Mouse (Mus musculus) large intestine, adult 2 months (tissue): ENCODE results near the gene Zfp358. TPM values are rescaled to one million over a fixed set of nuclear protein-coding genes. Genes with fewer than 3 reads are reported as not detected.

Experiments
- DNase-seq: peaks from one replicate; pipeline ENCODE4 v3.0.0-alpha.2; 2012; ENCODE audit warnings: low read depth, low spot score
- WGBS: fragments of 180-500 bp; shearing (Covaris S2); methylation state at CpG from one replicate; pipeline ENCODE4 v1.1.7; 2018; 5-methylcytosine and 5-hydroxymethylcytosine counted together
- polyA plus RNA-seq: library from polyadenylated mRNA; depleted of rRNA; stranded (reverse); fragments of >200 nt; gene quantifications from 2 replicates; pipeline ENCODE4 v1.2.3, GENCODE M21; 2012; rRNA removed

The Zfp358 gene
- polyA plus RNA-seq, 1 experiment: 22.0 TPM

GRCm38 (mm10) chr8:3540076-3540475, 47.1 kb downstream of the Zfp358 start:
- DNase-seq: no peak
- 95% methylated on average over 4 of the region's 4 CpGs for WGBS

DNA sequence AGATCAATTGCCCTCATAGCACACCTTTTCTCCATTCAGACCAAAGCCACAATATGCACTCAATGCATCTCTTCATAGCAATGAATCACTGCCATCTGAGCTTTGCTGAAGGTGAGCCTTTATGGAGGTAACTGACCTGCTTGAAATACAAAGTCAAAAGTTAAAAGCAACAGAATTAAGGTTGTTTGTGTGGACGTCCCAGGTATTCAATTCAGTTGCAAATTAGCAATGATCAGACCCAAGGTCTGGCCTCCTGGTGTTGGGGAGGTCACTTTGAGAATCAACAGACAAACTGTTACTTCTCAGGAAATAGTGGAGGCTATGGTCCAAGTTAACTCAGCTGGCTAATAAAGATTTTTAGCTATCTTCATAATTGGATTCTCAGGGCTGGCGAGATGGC, 53.6 kb downstream of the Zfp358 start:
- 96% methylated on average over 2 of the region's 2 CpGs for WGBS
- DNase-seq: no peak

Other genes with a start within 250 kb of the Zfp358 start
- 4.5 and 15.0 TPM in 2 replicates for gene Insr, start 213.5 kb upstream of the Zfp358 start, polyA plus RNA-seq
- 1.2 and 2.6 TPM in 2 replicates for gene A430078G23Rik, start 139.7 kb upstream of the Zfp358 start, polyA plus RNA-seq
- 17.5 and 24.2 TPM in 2 replicates for gene Arhgef18, start 100.1 kb upstream of the Zfp358 start, polyA plus RNA-seq
- gene Pex11g, start 25.5 kb upstream of the Zfp358 start, polyA plus RNA-seq: 13.2 and 13.6 TPM in 2 replicates
- gene Tex45, start 22.3 kb upstream of the Zfp358 start, polyA plus RNA-seq: not detected in 2 replicates
- gene Mcoln1, start 7.3 kb downstream of the Zfp358 start, polyA plus RNA-seq: 77.4 and 87.1 TPM in 2 replicates
- gene Pnpla6, start 22.2 kb downstream of the Zfp358 start, polyA plus RNA-seq: 49.5 and 92.0 TPM in 2 replicates
- 0.34 and 4.0 TPM in 2 replicates for gene C330021F23Rik, start 74.9 kb downstream of the Zfp358 start, polyA plus RNA-seq
- 96.3 and 102 TPM in 2 replicates for gene Camsap3, start 94.2 kb downstream of the Zfp358 start, polyA plus RNA-seq
- 39.1 and 50.5 TPM in 2 replicates for gene Xab2, start 128.2 kb downstream of the Zfp358 start, polyA plus RNA-seq
- 9.5 TPM in 2 replicates for gene Pet100, start 128.4 kb downstream of the Zfp358 start, polyA plus RNA-seq
- gene Pcp2, start 132.4 kb downstream of the Zfp358 start, polyA plus RNA-seq: not detected in 2 replicates
- 179 and 256 TPM in 2 replicates for gene Stxbp2, start 137.8 kb downstream of the Zfp358 start, polyA plus RNA-seq
- 2.9 and 11.9 TPM in 2 replicates for gene Retn, start 162.6 kb downstream of the Zfp358 start, polyA plus RNA-seq
- gene Mcemp1, start 172.6 kb downstream of the Zfp358 start, polyA plus RNA-seq: 0.59 and 0.63 TPM in 2 replicates
- gene Fcor, start 179.2 kb downstream of the Zfp358 start, polyA plus RNA-seq: 3.6 and 5.8 TPM in 2 replicates
- 22.8 and 27.4 TPM in 2 replicates for gene Trappc5, start 183.2 kb downstream of the Zfp358 start, polyA plus RNA-seq
- gene Fcer2a, start 201.0 kb downstream of the Zfp358 start, polyA plus RNA-seq: 2.8 and 5.0 TPM in 2 replicates
- gene Clec4g, start 227.5 kb downstream of the Zfp358 start, polyA plus RNA-seq: not detected in 2 replicates